Mouse (Mus musculus): ENCODE measurements around the gene Ifitm10.
"Not testable (repeated sequence)": the region's sequence is repeated elsewhere in the genome, so short reads cannot be mapped to it uniquely, and the experiment has no call there.

Ifitm10 gene

DNA sequence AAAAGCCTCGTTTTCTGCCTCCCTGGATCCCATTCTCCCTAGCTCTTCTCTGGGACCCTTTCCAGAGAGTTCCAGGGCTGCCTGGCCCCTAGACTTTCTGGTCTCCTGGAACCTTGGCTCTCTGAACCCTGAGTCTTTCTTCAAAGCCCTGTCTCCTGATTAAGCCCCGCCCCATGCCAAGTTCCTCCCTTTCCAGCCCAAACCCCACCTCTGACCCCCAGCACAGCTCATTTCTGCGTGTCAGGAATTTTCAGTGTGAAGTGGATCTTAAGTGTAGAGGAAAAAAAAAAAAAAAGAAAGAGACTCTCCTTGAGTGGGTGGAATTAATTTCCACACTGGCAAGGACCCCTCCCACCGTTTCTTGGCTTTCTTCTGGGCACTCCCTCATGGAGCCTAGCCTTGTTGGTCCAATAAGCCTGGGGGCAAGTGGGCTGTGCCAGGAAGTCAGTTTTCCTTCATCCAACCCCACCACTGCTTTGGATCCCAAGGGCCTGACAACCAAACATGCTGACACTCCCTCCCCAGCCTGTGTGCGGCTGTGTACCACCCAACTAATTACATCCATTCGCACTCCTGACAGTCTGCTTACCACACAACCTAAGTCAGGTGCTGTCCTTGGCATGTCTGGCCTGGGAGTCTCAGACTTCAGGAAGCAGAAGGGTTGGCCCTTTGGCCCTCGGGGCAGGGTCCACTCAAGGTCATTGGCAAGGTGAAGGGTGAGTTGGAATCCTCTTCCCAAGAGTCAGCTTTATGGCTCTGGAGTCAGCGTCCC is at the start of gene Ifitm10:
Ifitm10 (minus strand) TSS at position 113 of the 772 bp plus-strand sequence.
- DNase-seq (ENCODE audit: low spot score) = no peak

- DNase-seq (ENCODE audit: low spot score) = no peak
These were observed 48.3 kb upstream of the Ifitm10 start for GRCm38 (mm10) chr7:142421826-142422225.

- DNase-seq (ENCODE audit: low spot score) = no peak
These were observed 46.3 kb upstream of the Ifitm10 start for GRCm38 (mm10) chr7:142419887-142420286.

GRCm38 (mm10) chr7:142418679-142419078 is 45.1 kb upstream of the Ifitm10 start:
- no peak for DNase-seq (ENCODE audit: low spot score)

GRCm38 (mm10) chr7:142418027-142418426 is 44.5 kb upstream of the Ifitm10 start:
- DNase-seq (ENCODE audit: low spot score) = no peak

- DNase-seq (ENCODE audit: low spot score) = no peak
These were observed 42.7 kb upstream of the Ifitm10 start for GRCm38 (mm10) chr7:142416225-142416624.

- DNase-seq (ENCODE audit: low spot score) = no peak
These were observed 41.8 kb upstream of the Ifitm10 start for GRCm38 (mm10) chr7:142415314-142415713.

DNA sequence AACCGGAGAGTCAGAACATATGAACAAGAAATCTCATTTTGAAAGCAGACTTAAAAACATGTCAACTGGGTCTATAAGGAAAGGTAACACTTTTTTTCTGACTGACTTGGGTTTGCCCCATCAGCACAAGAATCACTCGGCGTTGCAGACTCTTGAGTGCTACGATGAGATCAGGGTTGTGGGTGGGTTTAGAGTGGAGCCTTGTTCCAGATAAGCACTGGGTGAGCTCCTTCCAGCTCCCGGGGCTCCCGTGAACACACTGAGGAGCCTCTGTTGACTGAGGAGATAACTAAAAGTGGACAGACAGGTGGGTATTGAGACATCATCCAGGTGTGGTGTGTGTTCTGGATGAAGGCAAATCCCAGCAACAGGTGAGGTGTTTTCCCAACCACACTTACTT is 39.7 kb upstream of the Ifitm10 start:
- no peak for DNase-seq (ENCODE audit: low spot score)

DNA sequence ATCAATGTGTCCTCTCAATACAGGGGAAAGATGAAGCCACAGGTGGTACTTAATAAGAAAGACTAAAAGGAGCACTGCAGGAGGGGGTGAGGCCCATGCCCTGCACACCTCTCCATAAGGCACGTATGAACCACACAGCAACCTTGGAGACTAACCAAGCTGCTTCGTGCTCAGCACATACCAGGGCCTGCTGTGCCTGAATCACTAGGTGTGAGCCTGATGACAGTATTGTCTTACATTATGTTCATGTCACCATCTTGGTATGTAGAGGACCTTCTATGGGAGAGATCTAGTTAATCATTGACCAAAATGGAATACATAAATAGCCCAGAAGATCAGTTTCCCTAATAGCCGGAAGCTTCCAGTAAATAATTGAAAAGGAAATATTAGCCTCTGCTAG is 36.0 kb upstream of the Ifitm10 start:
- no peak for DNase-seq (ENCODE audit: low spot score)

DNA sequence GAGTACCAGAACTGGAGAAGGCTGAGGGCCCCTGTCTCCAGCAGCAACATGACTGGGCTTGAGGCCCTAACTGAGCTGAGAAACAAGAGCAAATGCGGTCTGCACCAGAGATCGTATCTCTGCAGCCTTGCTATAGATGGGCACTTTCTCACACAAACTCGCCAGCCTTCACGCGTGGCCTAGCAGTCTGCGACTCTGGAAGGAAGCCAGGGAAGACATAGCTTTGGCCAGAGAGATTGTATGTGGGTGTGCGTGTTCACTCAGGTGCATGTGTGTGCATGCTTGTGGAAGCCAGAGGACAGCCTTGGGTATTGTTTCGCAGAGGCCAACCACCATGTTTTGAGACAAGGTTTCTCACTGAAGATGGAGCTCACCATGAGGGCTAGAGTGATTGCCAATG is 35.1 kb upstream of the Ifitm10 start:
- no peak for DNase-seq (ENCODE audit: low spot score)

GRCm38 (mm10) chr7:142407935-142408334 is 34.4 kb upstream of the Ifitm10 start:
- no peak for DNase-seq (ENCODE audit: low spot score)

- not testable (repeated sequence) for DNase-seq (ENCODE audit: low spot score)
These were observed 31.6 kb upstream of the Ifitm10 start for GRCm38 (mm10) chr7:142405134-142405533.

- DNase-seq (ENCODE audit: low spot score) = no peak
These were observed 30.0 kb upstream of the Ifitm10 start for GRCm38 (mm10) chr7:142403591-142403990.

- DNase-seq (ENCODE audit: low spot score) = no peak
These were observed 27.2 kb upstream of the Ifitm10 start for GRCm38 (mm10) chr7:142400750-142401142.

DNA sequence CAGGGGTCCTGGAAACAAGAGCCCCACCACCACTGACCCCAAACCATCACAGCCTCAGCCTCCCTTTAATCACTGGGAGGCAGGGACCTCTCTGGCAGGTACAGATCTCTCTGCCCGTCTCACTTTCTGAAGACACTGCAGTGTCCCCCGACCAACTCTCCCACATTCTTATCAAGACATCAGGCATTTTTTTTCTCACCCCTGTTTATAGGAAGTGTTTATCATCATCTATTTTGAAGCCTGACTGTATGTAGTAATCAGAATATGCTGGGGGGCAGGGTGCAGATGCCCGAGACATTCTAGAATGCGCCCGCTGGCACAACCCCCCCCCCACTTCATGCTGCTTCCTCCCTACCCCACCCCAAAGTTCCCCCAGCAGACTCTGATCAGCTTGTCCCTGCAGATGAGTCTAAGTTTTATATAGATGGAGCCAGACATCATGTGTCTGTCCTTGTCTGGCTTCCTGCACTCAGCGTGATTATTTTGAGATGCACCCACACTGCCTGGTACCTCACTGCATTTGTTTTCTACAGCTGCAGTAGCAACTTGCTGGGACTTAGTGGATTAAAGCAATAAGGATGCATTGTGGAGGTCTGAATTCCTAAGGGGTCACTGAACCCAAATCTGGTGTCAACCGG is 26.7 kb upstream of the Ifitm10 start:
- no peak for DNase-seq (ENCODE audit: low spot score)

DNA sequence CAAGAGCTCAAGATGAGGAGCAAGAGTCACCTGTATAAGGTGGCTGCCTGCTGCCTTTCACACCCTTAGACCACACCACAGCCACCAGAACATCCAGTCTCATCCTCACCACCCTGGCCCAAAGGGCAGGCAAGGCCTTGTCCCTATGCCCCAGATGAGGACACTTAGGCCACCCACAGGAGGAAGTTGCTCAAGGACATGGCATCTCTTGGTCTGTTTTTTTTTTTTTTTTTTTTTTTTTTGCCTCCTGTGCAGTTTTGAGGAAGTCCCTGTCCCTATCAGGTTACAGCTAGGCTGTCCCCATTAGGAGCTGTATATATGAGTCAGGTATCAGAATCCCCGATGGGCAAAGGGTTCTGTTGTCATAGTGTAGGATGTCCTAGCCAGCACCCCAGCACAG is 25.7 kb upstream of the Ifitm10 start:
- no peak for DNase-seq (ENCODE audit: low spot score)

GRCm38 (mm10) chr7:142398052-142398451 is 24.5 kb upstream of the Ifitm10 start:
- DNase-seq (ENCODE audit: low spot score) = no peak

DNA sequence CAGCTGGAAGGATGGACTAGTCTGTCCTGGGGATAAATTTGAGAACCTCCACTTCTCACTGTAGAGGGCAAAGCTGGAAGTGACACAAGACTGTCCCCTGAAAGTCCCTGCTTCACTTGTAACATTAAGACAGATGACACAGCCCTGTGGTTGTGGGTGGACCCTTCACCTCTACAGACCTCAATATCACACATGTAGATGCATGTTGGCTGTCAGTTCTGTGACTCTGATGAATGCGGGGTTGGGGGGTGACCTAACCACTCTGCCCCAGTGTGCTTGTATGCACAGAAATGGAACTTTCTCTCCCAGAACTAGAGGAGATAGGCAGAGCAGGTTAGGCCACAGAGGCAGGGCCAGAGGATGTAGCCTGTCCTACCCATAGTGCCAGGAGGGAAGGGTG is 23.1 kb upstream of the Ifitm10 start:
- DNase-seq (ENCODE audit: low spot score) = no peak

DNA sequence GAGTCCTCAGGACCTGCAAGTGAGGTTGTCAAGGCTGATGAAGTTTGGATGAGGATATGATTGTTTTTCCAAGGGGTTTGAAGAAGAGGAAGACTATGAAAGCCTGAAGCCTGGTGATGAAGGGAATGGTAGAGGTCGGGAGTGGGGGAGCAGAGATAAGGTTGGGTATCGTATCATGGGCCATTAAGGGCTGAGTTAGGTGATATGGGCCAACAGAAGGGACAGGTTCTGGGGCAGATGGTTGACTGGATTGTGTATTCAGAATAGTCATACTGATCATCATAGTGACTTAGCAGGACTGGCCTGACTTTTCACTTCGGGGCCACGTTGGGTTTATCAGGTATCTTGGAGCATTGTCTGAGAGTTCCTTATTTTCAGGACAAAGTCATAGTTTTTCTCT is 21.9 kb upstream of the Ifitm10 start:
- DNase-seq (ENCODE audit: low spot score) = no peak

GRCm38 (mm10) chr7:142394261-142395190 is 21.0 kb upstream of the Ifitm10 start:
- no peak for DNase-seq (ENCODE audit: low spot score)

DNA sequence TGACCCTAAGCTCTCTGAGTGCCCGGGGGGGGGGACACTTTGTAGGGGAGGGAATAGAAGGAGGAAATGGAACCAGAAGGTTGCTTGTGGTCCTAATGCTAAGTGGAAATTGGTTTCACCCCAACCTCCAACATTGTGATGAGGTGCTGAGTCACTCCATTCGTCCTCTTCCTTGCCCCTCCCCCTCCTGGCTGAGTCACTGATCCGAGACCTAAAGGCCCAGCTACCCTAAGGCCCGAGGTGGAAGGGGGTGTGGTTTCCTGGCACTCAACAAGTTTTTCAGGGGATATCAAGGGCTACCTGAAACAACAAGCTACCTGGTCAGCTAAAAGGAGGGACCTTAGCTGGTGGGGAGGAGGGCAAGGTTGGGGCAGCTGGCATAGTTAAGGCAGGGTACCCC is 19.6 kb upstream of the Ifitm10 start:
- peak; percentile 73 for DNase-seq (ENCODE audit: low spot score)

DNA sequence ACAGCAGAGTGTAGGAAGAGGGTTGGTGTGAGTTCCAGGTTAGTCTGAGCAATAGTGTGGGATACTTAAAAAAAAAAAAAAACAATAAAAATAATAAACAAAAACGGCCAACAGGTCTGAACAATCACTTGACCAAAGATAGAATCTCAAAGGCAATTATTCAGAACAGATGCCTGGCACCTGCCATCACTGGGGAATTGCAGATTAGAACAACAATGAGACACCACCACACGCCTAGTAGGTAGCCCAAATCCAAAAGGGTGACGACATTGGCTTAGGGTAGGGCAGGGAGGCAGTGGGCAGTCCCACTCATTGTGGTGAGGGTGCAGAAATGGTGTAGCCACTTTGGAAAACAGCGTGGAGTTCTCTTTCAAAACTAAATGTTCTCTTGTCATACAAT is 18.1 kb upstream of the Ifitm10 start:
- no peak for DNase-seq (ENCODE audit: low spot score)

- no peak for DNase-seq (ENCODE audit: low spot score)
These were observed 17.6 kb upstream of the Ifitm10 start for GRCm38 (mm10) chr7:142391108-142391507.
